Mouse (Mus musculus): ENCODE results near the gene Sbsn.

- TF ChIP-seq POLR2A (IDR thresholded peaks at IDR 0.05; ENCODE audit: insufficient read depth, low read length): no peak
- no peak for TF ChIP-seq CTCF (IDR thresholded peaks at IDR 0.05; ENCODE audit: low read depth, low read length)
- TF ChIP-seq EP300 (IDR thresholded peaks at IDR 0.05; ENCODE audit: insufficient read depth, low read depth, low read length): no peak
These were observed 26.6 kb downstream of the Sbsn start for GRCm38 (mm10) chr7:30777911-30778310.
